Mouse (Mus musculus): ENCODE results near the gene Hoxb4. TPM values are rescaled to one million over a fixed set of nuclear protein-coding genes. Genes with fewer than 3 reads are reported as not detected.

Hoxb4 gene
- polyA plus RNA-seq (2016; fragmentation: Nextera tagmentation; extraction: Ambion mirVana), result 0.31 and 2.0 TPM in 2 replicates

- Histone ChIP-seq H3K27me3 (ENCODE audit: insufficient read depth, poor library complexity, severe bottlenecking) (peaks cover 99% of the 10 kb centered on the region), H3K36me3 (no peaks in the 10 kb centered on the region), H3K4me1 (peaks cover 34% of the 10 kb centered on the region), H3K27ac (peak within 1 kb of the TSS; percentile 89), H3K4me3 (peak within 1 kb of the TSS; percentile 71), H3K9me3 (no peaks in the 10 kb centered on the region)
- 2% methylated on average over 28 of the region's 28 CpGs for WGBS
- DNase-seq (ENCODE audit: low spot score), result no peak
Measured at GRCm38 (mm10) chr11:96317608-96318367, at the start of gene Hoxb4. Gene Hoxb4, plus strand, starts transcription at chr11:96318267.

DNA sequence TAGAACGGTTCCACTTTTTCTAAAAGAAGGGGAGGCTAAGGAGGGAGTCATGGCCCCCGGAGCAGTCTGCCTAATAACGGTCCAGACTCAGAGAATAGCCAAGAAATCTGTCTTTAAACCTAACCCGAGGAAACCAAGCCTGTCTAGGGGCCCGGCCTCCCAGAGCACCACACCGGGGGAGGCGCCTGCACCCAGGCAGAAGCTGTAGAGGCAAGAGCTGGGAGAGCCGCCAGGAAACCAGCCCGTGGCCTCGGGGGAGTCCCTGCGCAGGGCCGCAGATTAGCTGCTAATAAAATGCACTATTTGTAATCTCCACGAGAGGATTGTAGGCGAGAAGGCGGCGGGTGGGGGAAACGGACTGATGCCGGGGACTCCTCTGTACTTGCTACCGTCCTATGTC, 48.2 kb upstream of the Hoxb4 start:
- no peak overlapping the region for H3K4me3 ChIP-seq
- H3K4me1 ChIP-seq, result peaks cover 18% of the 10 kb centered on the region
- H3K36me3 ChIP-seq, result no peaks in the 10 kb centered on the region
- H3K27me3 ChIP-seq (ENCODE audit: insufficient read depth, poor library complexity, severe bottlenecking), result peaks cover 100% of the 10 kb centered on the region
- H3K27ac ChIP-seq, result no peak overlapping the region
- WGBS, result under 1% methylated on average over 19 of the region's 19 CpGs
- H3K9me3 ChIP-seq, result no peaks in the 10 kb centered on the region
- no peak for DNase-seq (ENCODE audit: low spot score)

DNA sequence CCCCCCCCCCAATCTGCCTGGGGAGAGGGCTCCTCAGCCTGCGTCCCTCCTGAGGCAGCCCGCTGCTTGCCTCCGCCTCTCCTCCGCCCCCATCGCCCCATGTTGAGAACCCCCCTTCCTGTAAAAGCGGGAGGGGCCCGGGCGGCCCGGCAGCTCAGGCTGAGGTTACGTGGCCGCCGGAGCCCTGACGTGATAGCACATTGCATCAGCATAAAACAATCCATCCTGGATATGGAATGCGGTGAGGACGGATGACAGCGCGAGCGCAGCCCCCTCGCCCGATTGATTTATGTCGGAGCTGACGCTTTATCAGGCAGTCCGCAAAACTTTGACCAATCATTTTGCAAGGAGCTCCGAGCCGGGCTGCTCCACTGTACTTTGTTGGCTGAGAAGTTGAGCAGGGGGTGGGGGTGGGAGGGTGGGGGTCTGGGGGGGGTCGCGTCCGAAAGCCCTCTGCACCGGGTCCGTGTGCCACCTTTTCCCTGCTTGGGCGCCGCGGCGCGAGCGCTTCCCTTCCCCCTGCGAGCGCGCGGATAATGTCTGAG, 47.0 kb upstream of the Hoxb4 start, which contains the start of gene Hoxb9:
Hoxb9 (plus strand) TSS at position 462 of the 545 bp plus-strand sequence.
- DNase-seq (ENCODE audit: low spot score), result no peak
- Histone ChIP-seq H3K27me3 (ENCODE audit: insufficient read depth, poor library complexity, severe bottlenecking) (peaks cover 100% of the 10 kb centered on the region), H3K4me3 (peak within 1 kb of the TSS; percentile 43), H3K4me1 (peaks cover 18% of the 10 kb centered on the region), H3K36me3 (no peaks in the 10 kb centered on the region), H3K27ac (no peak within 1 kb of the TSS), H3K9me3 (no peaks in the 10 kb centered on the region)
- WGBS, result 0% methylated on average over 40 of the region's 40 CpGs

DNA sequence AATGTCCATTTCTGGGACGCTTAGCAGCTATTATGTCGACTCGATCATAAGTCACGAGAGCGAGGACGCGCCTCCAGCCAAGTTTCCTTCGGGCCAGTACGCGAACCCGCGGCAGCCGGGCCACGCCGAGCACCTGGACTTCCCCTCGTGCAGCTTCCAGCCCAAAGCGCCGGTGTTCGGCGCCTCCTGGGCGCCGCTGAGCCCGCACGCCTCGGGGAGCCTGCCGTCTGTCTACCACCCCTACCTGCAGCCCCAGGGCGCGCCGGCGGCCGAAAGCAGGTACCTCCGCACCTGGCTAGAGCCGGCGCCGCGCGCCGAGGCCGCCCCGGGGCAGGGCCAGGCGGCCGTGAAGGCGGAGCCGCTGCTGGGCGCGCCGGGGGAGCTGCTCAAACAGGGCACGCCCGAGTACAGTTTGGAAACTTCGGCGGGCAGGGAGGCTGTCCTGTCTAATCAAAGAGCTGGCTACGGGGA, 46.5 kb upstream of the Hoxb4 start:
- Histone ChIP-seq H3K9me3 (no peaks in the 10 kb centered on the region), H3K27ac (no peak overlapping the region), H3K4me1 (peaks cover 18% of the 10 kb centered on the region), H3K27me3 (ENCODE audit: insufficient read depth, poor library complexity, severe bottlenecking) (peaks cover 100% of the 10 kb centered on the region), H3K4me3 (peak overlapping the region; percentile 43), H3K36me3 (no peaks in the 10 kb centered on the region)
- DNase-seq (ENCODE audit: low spot score), result no peak
- WGBS, result 0% methylated on average over 52 of the region's 52 CpGs

GRCm38 (mm10) chr11:96272024-96272921, 45.8 kb upstream of the Hoxb4 start:
- H3K4me1 ChIP-seq, result peaks cover 18% of the 10 kb centered on the region
- no peaks in the 10 kb centered on the region for H3K9me3 ChIP-seq
- H3K27ac ChIP-seq, result no peak overlapping the region
- H3K36me3 ChIP-seq, result no peaks in the 10 kb centered on the region
- H3K4me3 ChIP-seq, result peak overlapping the region; percentile 43
- under 1% methylated on average over 58 of the region's 58 CpGs for WGBS
- H3K27me3 ChIP-seq (ENCODE audit: insufficient read depth, poor library complexity, severe bottlenecking), result peaks cover 100% of the 10 kb centered on the region
- DNase-seq (ENCODE audit: low spot score), result no peak

GRCm38 (mm10) chr11:96274428-96274827, 43.6 kb upstream of the Hoxb4 start:
- H3K4me3 ChIP-seq, result no peak overlapping the region
- no peaks in the 10 kb centered on the region for H3K36me3 ChIP-seq
- no peak for DNase-seq (ENCODE audit: low spot score)
- H3K4me1 ChIP-seq, result peaks cover 18% of the 10 kb centered on the region
- WGBS, result 4% methylated on average over 10 of the region's 10 CpGs
- H3K27ac ChIP-seq, result no peak overlapping the region
- no peaks in the 10 kb centered on the region for H3K9me3 ChIP-seq
- peaks cover 100% of the 10 kb centered on the region for H3K27me3 ChIP-seq (ENCODE audit: insufficient read depth, poor library complexity, severe bottlenecking)

DNA sequence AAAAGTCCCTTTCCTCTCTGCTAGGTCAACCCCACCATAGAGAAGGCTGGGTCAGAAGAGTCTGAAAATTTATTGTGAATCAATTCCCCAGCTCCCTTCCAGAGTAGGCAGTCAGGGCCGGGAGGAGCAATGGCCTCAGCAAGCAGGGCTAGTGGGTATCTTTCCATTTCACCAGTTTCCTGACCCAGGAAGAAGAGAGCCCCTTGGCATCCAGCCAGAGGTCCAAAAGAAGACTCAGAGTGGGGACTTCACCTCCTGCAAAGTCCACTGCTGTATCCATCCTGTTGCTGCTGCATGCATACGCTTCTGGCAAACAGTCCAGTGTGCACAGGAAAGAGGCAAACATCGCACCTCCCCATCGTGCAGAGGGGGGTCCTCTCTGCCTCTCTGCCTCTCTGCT, 42.2 kb upstream of the Hoxb4 start:
- H3K27ac ChIP-seq, result no peak overlapping the region
- 7% methylated on average over 4 of the region's 4 CpGs for WGBS
- no peaks in the 10 kb centered on the region for H3K9me3 ChIP-seq
- peaks cover 100% of the 10 kb centered on the region for H3K27me3 ChIP-seq (ENCODE audit: insufficient read depth, poor library complexity, severe bottlenecking)
- no peak overlapping the region for H3K4me3 ChIP-seq
- H3K36me3 ChIP-seq, result no peaks in the 10 kb centered on the region
- DNase-seq (ENCODE audit: low spot score), result no peak
- H3K4me1 ChIP-seq, result peaks cover 14% of the 10 kb centered on the region

DNA sequence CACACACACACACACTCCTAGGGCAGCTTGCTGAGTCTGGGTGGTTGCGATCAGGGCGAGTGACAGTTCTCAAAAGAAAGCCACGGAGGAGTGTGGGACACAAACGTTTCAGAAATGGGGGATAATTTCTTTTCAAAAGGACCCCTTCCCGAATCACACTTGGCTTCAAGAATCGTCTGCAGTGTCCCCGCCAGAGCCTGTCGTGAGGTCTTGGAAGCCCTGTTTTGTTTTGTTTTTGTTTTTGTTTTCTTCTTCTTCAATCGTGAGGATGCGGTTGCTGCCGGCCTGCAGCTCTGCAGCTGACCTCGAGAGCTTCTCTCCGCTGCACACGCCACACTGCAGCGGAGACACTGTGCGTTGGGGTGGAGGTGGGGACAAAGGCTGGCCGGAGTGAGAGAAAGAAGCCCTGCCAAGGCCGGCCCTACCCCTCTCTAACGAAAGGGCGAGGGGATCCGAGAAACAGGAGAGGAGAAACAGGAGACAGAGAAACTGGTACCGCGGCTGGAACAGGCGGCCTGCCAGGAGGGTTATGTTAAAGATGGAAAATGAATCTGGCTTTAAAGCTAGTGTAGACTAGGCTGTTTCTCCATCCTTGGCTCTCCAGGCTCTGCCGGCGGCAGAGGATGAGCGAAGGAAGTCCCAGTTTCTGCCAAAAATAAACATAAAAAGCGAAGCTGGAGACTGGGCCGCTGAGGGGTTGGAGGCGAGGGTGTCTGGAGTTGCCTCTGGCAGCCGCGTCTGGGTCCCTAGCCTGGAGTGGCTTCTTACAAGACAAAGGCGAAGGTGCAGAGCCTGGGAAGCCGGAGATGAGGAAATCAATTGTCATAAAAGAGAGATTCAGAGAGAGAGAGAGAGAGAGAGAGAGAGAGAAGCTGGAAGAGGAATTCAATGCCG, 40.7 kb upstream of the Hoxb4 start:
- peaks cover 100% of the 10 kb centered on the region for H3K27me3 ChIP-seq (ENCODE audit: insufficient read depth, poor library complexity, severe bottlenecking)
- peaks cover 1% of the 10 kb centered on the region for H3K4me1 ChIP-seq
- 2% methylated on average over 35 of the region's 35 CpGs for WGBS
- no peaks in the 10 kb centered on the region for H3K36me3 ChIP-seq
- H3K4me3 ChIP-seq, result no peak overlapping the region
- no peak overlapping the region for H3K27ac ChIP-seq
- DNase-seq (ENCODE audit: low spot score), result peak; percentile 69
- H3K9me3 ChIP-seq, result no peaks in the 10 kb centered on the region

DNA sequence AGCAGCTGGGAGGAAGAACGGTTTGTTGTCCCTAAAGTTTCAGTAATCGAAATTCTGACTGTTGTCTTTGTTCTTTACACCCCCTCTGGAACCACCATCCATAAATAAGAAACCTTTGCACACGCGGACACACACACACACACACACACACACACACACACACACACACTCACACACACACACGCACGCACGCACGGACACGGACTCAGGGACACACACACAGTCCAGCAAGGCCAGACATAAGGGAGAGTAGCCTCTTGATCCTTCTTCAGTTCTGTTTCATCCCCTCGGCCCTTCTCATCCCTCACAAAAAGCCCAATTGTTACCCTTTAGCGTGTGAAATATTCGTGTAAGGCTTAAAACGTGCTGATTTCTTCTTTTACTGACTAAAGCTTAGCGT, 39.7 kb upstream of the Hoxb4 start:
- H3K9me3 ChIP-seq, result no peaks in the 10 kb centered on the region
- H3K4me3 ChIP-seq, result no peak overlapping the region
- H3K4me1 ChIP-seq, result peaks cover 5% of the 10 kb centered on the region; the same call in 1 of the 2 replicates
- H3K27ac ChIP-seq, result no peak overlapping the region
- no peaks in the 10 kb centered on the region for H3K36me3 ChIP-seq
- no peak for DNase-seq (ENCODE audit: low spot score)
- 19% methylated on average over 14 of the region's 14 CpGs for WGBS
- H3K27me3 ChIP-seq (ENCODE audit: insufficient read depth, poor library complexity, severe bottlenecking), result peaks cover 100% of the 10 kb centered on the region

DNA sequence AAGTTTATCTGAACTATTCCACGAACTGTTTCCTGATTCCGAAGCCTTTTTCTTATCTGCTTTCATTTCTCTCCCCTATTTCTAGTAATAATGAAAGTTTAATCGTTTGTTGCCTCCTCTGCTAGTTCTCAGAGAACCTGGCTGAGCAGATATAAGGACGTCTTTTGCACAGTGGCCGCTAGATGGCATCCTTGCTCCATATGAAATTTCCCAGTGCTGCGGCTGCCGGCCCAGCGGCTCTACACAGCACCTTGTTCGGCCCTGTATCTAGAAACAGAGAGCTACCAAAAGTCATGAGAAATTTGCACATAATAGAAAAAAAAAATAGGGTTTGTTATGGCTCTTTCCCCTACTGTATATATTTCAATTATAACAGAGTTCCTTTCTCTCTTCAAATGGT, 39.3 kb upstream of the Hoxb4 start:
- peaks cover 100% of the 10 kb centered on the region for H3K27me3 ChIP-seq (ENCODE audit: insufficient read depth, poor library complexity, severe bottlenecking)
- no peaks in the 10 kb centered on the region for H3K36me3 ChIP-seq
- peak; percentile 87 for DNase-seq (ENCODE audit: low spot score)
- H3K4me3 ChIP-seq, result no peak overlapping the region
- no peak overlapping the region for H3K27ac ChIP-seq
- WGBS, result under 1% methylated on average over 9 of the region's 9 CpGs
- no peaks in the 10 kb centered on the region for H3K9me3 ChIP-seq
- H3K4me1 ChIP-seq, result peaks cover 7% of the 10 kb centered on the region; the same call in 1 of the 2 replicates

GRCm38 (mm10) chr11:96279421-96280233, 38.4 kb upstream of the Hoxb4 start:
- no peaks in the 10 kb centered on the region for H3K9me3 ChIP-seq
- no peak overlapping the region for H3K27ac ChIP-seq
- WGBS, result 4% methylated on average over 31 of the region's 31 CpGs
- H3K4me3 ChIP-seq, result no peak overlapping the region
- H3K27me3 ChIP-seq (ENCODE audit: insufficient read depth, poor library complexity, severe bottlenecking), result peaks cover 100% of the 10 kb centered on the region
- no peaks in the 10 kb centered on the region for H3K36me3 ChIP-seq
- peaks cover 14% of the 10 kb centered on the region for H3K4me1 ChIP-seq
- peak; percentile 72 for DNase-seq (ENCODE audit: low spot score)
